Mouse (Mus musculus) thymus, postnatal 36 days (tissue): Measurements from ENCODE around the gene Pard3.
A peak's percentile ranks its signal among the peaks of the same experiment; 100 is the strongest.

ENCODE experiments used
- DNase-seq, 2 experiments: peaks; one replicate each; pipeline ENCODE4 v3.0.0; 2022; ENCODE audit warnings: mixed read lengths in 2 of 2

Gene Pard3

GRCm38 (mm10) chr8:127347890-127348495 lies 284.3 kb downstream of the Pard3 start:
- no peak for DNase-seq

GRCm38 (mm10) chr8:127361796-127362195 lies 298.1 kb downstream of the Pard3 start:
- no peak for DNase-seq

GRCm38 (mm10) chr8:127368347-127368746 lies 304.7 kb downstream of the Pard3 start:
- no peak for DNase-seq

GRCm38 (mm10) chr8:127371326-127371949 lies 307.7 kb downstream of the Pard3 start:
- DNase-seq: no peak

- DNase-seq: no peak
Measured at GRCm38 (mm10) chr8:127377775-127378174, 314.1 kb downstream of the Pard3 start.

GRCm38 (mm10) chr8:127378994-127379858 lies 315.5 kb downstream of the Pard3 start:
- no peak for DNase-seq

- DNase-seq: no peak
Measured at GRCm38 (mm10) chr8:127381259-127381658, 317.6 kb downstream of the Pard3 start.

GRCm38 (mm10) chr8:127392700-127393099 lies 329.0 kb downstream of the Pard3 start:
- no peak for DNase-seq

- DNase-seq: no peak
Measured at GRCm38 (mm10) chr8:127395488-127395887, 331.8 kb downstream of the Pard3 start.

GRCm38 (mm10) chr8:127405815-127406214 lies 342.1 kb downstream of the Pard3 start:
- DNase-seq: no peak

- DNase-seq: no peak
Measured at GRCm38 (mm10) chr8:127410606-127411005, 346.9 kb downstream of the Pard3 start.

- DNase-seq: no peak
Measured at GRCm38 (mm10) chr8:127411190-127411848, 347.6 kb downstream of the Pard3 start.

GRCm38 (mm10) chr8:127423021-127423420 lies 359.3 kb downstream of the Pard3 start:
- DNase-seq: no peak

- DNase-seq: no peak
Measured at GRCm38 (mm10) chr8:127424211-127424916, 360.7 kb downstream of the Pard3 start.

GRCm38 (mm10) chr8:127426857-127427256 lies 363.2 kb downstream of the Pard3 start:
- no peak for DNase-seq

GRCm38 (mm10) chr8:127428004-127428403 lies 364.3 kb downstream of the Pard3 start:
- no peak for DNase-seq

GRCm38 (mm10) chr8:127431236-127431635 lies 367.5 kb downstream of the Pard3 start:
- no peak for DNase-seq

GRCm38 (mm10) chr8:127435975-127436374 lies 372.3 kb downstream of the Pard3 start:
- DNase-seq: no peak

GRCm38 (mm10) chr8:127437613-127438235 lies 374.0 kb downstream of the Pard3 start:
- DNase-seq: no peak

GRCm38 (mm10) chr8:127438625-127439391 lies 375.1 kb downstream of the Pard3 start:
- DNase-seq: peak; percentile 66 to 70
